Mouse (Mus musculus): ENCODE measurements around the gene Kit. TPM values are rescaled to one million over a fixed set of nuclear protein-coding genes. Genes with fewer than 3 reads are reported as not detected.

Gene Kit
- total RNA-seq, 4 experiments from 2014 or later = 0.31 to 2.1 (median 1.0) TPM

DNA sequence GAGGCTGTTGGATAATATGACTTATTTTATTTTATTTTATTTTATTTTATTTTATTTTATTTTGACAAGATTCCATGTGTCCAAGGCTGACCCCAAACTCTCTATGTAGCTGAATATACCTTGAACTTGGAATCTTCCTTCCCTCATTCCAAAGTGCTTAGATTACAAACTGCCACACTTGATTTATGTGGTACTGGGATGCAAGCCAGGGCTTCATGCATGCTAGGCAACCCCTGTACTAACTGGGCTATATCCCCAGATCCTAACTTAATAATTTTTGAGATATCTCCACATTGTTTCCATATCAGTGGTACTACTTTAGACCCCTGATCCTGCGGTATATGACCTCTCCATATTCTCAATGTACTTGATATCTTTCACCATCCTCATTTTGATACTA, 130.7 kb downstream of the Kit start:
- DNase-seq (ENCODE audit: low spot score in 2 of 2) = no peak

Measured in gastrocnemius, adult 8-10 months (tissue).